15 mouse cellular contexts compared by ENCODE assay signal in the genomic region with DNA sequence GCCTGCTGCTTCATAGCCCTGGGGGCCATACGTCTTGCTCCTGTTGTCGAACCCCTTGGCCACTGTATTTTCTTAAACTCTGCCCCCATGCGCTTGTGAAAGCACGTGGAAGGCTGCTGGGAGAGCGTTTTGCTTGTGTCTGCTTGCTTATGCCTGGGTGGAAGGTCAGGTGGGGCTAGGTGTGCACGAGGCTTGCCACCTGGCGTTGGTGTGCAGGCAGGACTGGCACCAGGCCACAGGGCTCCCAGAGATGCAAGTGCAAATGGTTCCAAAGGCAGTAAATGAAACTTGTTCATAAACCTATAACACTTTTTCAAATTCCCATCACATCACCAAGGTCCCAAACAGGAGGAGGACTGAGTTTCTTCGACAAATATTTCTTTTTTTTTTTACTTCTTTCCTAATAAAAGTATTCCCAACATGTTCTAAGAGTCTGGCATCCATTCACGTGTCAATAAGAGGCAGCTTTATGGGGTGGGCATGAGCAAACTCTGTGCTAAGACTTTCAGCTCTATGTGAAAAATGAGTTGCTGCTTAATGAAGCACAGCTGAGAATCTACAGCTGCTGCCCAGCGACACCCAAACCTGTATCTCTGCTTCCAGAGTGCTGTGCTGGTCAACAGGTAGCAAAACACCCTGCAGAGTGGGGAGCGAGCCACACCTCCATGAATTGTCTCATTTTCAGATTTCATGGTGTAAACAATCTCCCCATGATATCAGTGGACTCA.
"Had no signal": no experiment of that assay in that cellular context is flagged by ENCODE, and none has a peak within 500 bp of the region (broad histone marks: within the 10 kb centered on the region; RNA-seq: fewer than 3 reads in every experiment).

No protein-coding gene starts in this region.

- H3K9me3 ChIP-seq: midbrain, embryonic 10.5 days; neural tube, embryonic 15.5 days had no signal

- H3K27ac ChIP-seq: layer of hippocampus, adult 2 months; liver, embryonic 14.5 days; midbrain, embryonic 10.5 days; neural tube, embryonic 15.5 days had no signal

- H3K27me3 ChIP-seq: neural tube, embryonic 15.5 days had no signal

- DNase-seq: left cerebral cortex, postnatal 4 days; lung, adult 2 months; lung, postnatal 4 days; midbrain, embryonic 14.5 days; right cerebral cortex, postnatal 4 days; spleen, adult 18-20 months; thymus, adult 18-20 months; thymus, postnatal 14 days had no signal

- ATAC-seq: intestine, embryonic 16.5 days; lung, postnatal 0 days had no signal

- H3K9ac ChIP-seq: liver, embryonic 14.5 days; neural tube, embryonic 15.5 days had no signal

- H3K4me3 ChIP-seq: layer of hippocampus, adult 2 months; midbrain, embryonic 10.5 days; myocyte; neural tube, embryonic 15.5 days had no signal

- H3K4me1 ChIP-seq: midbrain, embryonic 10.5 days; neural tube, embryonic 15.5 days had no signal

- H3K4me2 ChIP-seq: neural tube, embryonic 15.5 days had no signal

- H3K36me3 ChIP-seq: midbrain, embryonic 10.5 days; neural tube, embryonic 15.5 days had no signal
